Mouse (Mus musculus) thymus, postnatal 14 days (tissue): Measurements from ENCODE around the gene Olfr943.

Source experiments
- DNase-seq: peaks from one replicate; pipeline ENCODE4 v3.0.0; 2021

Gene Olfr943

DNA sequence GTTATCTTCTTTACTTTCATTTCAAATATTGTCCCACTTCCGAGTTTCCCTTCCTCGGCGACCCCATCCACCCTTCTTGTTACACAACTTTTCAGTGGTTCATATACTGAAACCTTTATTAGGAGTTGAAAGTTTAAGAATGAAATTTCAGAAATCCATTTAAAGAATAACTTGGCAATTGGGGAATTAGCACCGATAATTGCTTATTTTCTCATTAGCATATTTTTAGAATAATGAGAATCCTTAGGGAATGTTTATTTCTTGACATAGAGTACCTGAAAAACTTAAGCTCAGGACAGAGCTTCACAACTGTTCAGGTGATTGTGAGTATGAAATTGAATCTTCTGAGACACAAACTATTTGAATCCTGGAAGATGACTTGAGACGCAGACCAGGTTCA, at the start of gene Olfr943:
TSS of gene Olfr943 (plus strand) at position 301 of the 400 bp plus-strand sequence.
- no peak for DNase-seq

DNA sequence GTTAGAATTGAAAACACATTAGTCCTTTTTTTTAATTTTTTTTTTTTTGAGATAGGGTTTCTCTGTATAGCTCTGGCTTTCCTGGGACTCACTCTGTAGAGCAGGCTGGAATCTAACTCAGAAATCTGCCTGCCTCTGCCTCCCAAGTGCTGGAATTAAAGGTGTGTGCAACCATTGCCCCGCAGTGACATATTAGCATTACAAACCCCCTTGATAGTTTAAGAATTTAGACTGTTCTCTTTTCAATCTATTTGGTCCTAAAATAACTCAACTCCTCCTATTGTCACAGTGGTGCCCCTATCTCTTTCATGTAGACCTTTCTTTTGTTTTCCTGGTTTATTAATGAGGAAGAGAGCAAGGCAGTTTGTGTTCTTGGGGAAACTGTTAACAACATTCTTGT, 38.8 kb upstream of the Olfr943 start:
- no peak for DNase-seq

DNA sequence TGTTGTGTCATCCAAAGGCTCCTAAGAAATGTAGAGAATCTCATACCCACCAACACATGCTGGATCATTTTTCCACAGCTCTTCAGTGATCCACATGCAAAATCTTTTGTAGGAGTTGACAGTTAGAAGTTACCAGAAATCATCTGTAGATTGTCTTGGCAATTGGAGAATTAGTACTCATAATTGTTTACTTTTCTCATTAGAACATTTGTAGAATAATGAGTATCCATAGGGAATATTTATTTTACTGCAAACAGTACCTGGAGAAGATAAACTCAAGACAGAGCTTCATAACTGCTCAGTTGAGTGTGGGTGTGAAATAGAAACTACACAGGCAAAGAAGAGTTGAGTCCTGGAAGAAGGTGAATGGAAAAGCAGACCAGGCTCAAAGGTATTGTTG, 38.3 kb upstream of the Olfr943 start, which contains the start of gene Olfr27:
TSS of gene Olfr27 (plus strand) at position 301 of the 400 bp plus-strand sequence.
- no peak for DNase-seq

DNA sequence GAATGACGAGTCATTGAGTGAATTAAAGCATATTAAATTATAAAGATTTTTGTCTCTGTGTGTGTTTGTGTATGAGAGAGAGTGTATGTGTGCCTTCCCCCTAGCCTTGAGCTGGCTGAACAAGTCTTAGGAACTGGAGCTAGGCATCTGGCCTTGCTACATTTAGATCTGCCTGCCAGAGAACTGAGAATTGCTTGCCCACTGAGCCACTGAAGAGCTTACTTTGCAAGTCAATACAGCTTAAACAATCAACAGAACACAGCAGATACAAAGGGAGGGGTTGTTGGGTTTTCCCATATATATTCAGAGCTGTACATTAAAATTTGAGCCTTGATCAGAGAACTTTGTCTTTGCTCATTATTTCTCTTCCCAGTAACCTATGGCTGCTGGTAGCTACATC, 13.7 kb upstream of the Olfr943 start:
- DNase-seq = no peak

DNA sequence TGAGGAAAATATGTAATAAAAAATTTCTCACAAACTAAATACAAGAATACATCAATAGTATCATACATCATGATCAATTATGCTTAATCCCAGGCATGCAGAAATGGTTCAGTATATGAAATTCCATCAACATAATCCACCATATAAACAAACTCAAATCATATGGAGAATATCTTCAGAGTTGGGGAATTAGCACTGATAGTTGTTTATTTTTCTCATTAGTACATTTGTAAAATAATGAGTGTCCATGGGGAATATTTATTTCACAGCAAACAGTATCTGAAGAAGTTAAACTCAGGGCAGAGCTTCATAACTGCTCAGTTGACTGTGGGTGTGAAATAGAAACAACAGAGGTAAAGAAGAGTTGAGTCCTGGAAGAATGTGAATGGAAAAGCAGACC, 35.5 kb downstream of the Olfr943 start, which contains the start of gene Olfr944:
TSS of gene Olfr944 (plus strand) at position 301 of the 400 bp plus-strand sequence.
- DNase-seq = no peak
